Mouse (Mus musculus): ENCODE results near the gene Gm10271.

DNA sequence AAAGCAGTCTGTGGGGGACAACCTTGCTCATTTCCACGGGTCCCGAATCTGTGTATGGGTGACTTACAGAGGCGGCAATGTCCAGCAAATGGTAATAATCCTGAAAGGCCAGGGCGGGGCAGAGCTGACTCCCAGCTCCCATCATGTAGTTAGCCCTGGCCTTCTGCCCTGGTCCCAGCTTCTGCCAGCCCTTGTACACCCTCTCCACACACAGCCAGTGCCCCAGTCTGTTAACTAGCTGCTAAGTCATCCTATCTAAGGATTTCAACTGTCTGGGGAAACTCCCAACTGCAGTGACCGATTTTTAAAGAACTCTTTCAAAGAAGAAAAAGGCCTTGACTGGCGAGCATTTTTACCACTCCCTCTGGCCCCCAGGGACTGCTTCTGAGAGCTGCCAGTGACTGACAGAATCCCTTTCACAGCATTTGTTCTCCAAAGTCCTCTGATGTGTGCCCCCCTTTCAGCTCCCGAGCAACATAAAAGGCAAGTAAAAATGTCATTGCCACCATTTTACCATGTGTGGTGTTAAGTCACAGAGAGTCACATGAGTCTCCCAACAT is 46.0 kb upstream of the Gm10271 start:
- TF ChIP-seq CTCF (IDR thresholded peaks at IDR 0.05; ENCODE audit: borderline replicate concordance, extremely low read depth, insufficient read depth, insufficient read length) (no peak), POLR2A (IDR thresholded peaks at IDR 0.05; ENCODE audit: borderline replicate concordance, extremely low read depth, insufficient read depth, insufficient read length, poor library complexity, severe bottlenecking) (no peak)
